Mouse (Mus musculus): Measurements from ENCODE around the gene Slc25a26.

DNA sequence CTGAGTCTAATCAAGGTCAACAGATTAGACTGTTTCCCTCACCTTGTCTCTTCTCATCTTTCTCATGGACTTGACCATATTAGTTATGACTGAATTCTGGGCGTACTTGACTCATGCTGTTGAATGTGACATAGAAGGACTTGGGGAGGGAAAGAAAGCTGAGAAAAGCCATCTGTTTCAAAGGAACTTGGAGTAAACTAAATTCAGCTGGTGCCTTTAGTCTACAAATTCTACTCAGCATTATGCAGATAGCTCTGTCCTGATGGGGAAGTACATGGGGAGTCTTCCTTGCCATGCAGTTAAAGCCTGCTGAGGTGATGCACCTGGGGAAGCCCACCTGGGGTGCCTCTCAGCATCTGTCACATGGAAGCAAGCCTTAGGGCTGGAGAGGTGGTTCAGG lies 37.5 kb downstream of the Slc25a26 start:
- TF ChIP-seq GATA1 (IDR thresholded peaks at IDR 0.05; ENCODE audit: low read length): no peak
- no peak for TF ChIP-seq TAL1 (IDR thresholded peaks at IDR 0.05; ENCODE audit: low read length)
